Mouse (Mus musculus) CH12F3 (cell line): ENCODE measurements at regions not wholly inside any gene's neighbourhood (a gene's known extent, or its start where the extent isn't known, plus 50 kb on each side); places are given as distances from the start of the nearest gene placed in this dataset.

Experiments used
- in situ Hi-C: fragments of 300-500 bp; cut with MboI; formaldehyde crosslinking; loops from 2 replicates; pipeline ENCODE4 v1.14.3; 2020; ENCODE audit warnings: low sequenced_read_pairs

DNA sequence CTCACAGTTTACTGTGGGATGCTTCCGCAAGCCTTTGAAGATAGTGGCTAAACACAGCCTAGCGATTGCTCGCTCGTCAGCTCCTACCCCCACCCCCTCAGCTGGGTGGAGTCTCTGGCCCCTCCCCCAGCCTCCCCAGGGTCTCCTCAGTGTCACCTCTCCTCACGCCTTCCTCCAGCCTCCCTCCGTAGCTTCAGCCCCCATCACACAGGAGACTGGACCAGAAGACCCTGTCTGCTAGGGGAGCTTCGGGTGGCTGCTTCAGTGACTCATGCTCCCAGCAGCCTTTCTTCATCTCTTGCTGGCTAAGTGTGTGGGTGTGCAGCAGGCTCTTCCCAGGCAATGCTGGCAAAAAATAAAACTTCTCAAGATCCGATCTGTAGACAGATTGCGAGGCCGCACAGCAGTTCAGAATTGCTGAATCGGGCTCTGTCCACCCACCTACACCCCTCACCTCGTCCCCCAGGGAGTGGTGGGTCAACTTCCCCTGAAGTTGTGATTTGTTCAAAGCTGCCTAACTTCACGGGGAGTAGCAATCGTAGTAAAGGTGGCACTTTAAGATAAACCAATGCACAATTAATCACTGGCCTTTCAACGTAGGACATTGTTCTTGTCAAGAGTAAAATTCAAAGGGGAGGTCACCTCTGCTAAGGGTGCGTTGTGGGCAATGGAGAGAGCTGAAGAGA lies 61.2 kb upstream of the Ankrd28 start:
- in situ Hi-C loops: no loop called here

DNA sequence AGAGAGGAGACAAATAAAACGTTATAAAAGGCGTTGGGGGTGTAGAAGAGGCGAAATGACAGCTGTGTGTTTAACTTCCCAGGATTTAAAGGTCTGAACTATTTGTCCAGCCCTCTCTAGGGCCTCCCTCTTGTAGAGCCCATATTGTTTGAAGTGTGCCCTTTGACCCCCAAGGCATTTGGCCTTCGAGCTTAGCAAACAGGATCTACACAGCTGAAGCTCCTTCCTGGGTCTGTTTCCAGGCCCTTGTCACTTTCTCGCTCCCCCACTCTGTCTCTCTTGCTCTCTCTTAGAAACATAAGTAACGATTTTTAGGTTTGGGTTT lies 61.7 kb upstream of the Ankrd28 start:
- in situ Hi-C loops: no loop called here

DNA sequence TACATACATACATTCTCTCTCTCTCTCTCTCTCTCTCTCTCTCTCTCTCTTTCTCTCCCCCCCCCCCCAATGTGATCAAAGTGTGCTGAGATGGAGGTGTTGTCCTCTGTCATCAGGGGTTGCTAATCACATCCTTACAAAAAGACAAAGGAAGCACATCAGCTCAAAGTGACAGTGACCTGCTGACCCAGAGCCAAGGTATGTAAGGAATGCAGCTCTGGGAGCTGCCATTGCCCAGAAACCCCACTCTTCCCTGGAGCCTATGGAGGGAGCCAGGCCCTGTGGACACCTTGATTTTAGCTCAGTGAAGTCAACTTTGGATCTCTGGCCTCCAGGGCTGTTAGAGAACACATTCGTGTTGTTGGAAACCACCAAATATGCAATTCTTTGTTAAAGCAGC lies 66.0 kb upstream of the Ankrd28 start:
- in situ Hi-C loops: no loop called here

DNA sequence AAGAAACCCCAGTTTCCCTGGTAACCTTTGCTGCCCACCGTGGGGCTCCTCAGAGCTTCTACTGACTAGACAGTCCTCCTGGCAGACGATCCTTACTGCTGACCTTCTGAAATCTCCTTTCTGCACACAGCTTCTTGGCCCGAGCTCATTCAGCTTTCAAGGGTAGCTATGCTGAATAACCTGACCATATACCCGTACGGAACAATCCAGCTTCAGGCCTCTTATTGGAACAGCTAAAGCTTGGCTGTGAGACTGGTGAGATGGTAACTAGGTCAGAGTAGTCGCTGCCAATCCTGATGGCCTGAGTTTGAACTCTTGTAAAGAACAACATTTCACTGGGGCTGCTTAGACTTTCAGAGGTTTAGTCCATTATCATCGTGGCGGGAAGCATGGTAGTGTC lies 69.1 kb upstream of the Ankrd28 start:
- in situ Hi-C loops: no loop called here

DNA sequence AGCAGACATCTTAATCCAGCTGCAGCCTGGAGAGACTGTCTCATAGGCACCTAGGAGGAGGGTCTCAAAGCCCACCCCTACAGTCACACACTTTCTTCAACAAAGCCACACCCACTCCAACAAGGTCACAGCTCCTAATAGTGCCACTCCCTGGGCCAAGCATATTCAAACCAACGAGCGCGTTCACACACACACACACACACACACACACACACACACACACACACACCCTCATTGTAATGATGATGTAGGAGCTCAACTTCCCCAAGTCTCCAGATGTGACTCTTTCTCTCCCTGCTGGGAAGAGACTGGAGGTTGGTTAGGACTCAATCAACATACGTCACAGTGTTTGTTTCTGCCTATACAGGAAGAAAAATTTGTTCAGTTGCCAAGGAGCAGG lies 69.5 kb upstream of the Ankrd28 start:
- in situ Hi-C loops: no loop called here

DNA sequence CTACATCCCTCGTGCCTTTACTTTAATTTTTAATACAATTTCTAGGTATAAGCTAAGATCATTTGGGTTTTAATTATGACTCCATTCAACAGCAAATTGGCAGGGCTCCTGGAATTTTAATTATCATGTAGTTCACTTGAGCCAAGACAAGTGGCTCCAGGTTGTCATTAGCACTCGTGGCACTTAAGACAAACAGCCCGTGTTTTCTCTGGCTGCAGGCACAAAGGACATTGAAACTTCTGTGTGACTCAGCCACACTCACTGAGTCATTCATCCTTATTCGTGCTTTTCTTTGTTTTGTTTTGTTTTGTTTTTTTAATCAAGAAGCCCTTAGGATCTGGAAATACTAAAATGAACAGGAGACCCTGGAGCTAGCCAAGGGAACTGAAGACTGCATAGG lies 71.5 kb upstream of the Ankrd28 start:
- in situ Hi-C loops: no loop called here

DNA sequence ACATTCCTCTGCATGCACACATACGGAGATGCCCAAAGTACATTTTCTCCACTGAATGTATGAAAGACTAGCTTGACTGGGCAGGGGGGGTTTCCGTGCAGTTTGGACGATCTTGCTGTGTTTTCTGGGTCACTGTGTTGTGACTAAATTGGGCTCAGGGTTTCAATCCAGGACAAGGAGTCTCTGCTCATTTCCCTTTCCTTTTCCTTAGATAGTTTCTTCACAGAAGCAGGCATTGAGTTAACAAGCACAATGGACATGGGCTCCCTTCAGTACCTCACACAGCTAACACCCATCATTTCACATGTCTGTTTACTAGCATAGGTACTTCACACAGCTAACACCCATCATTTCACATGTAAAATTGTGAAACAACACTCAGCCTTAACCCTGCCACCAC lies 73.2 kb upstream of the Ankrd28 start:
- in situ Hi-C loops: no loop called here

DNA sequence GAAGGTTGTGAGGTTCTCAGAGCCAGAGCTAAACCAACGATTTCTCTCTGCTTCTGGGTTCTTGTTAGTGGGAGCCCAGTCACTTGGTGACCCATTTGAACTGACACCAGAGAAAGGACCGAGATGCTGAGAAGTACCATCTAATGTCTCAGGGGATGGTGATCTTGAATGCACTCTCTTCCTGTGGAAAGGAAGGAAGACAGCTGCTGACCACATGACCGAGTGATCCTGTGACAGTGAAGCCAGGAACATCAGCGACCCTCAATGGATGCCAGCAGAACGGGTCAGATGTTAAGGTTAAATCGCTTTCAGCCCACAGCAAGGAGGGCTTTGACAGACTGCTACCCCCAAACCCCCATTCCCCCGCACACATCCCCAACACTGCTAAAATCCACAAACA lies 78.1 kb upstream of the Ankrd28 start:
- in situ Hi-C loops: no loop called here

DNA sequence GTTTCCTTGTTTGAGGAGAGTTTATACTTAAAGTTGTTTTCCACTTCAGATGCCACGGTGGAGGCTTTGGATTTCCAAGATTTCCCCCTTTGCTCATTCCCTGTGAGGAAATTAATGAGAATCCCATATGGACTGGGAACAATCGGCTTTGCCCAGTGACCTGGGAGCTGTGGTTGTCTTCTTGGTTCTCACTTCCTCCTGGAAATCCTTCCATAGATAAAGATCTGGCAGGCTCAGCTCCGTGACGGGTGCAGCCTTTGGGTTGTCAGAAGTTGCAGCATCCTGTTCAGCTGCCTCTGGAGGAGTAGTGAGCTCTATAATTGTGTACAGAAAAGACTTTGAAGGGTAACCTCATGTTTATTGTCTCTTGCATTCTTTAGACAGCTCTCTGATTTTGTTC lies 78.8 kb upstream of the Ankrd28 start:
- in situ Hi-C loops: no loop called here

DNA sequence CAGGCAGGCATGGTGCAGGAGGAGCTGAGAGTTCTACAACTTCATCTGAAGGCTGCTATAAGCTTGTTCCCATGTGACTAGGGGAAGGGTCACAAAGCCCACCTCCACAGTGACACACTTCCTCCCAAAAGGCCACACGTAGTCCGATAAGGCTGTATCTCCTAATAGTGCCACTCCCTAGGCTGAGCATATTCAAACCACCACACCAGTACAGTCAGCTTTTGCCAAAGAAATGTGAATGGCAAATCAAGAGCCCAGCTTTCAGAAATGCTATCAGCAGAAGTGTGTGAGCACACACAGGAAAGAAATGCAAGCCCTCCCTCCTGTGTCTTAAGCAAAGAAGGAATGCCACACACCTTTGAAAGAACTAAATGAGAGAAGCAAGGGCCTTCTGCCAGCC lies 80.4 kb upstream of the Ankrd28 start:
- in situ Hi-C loops: no loop called here

DNA sequence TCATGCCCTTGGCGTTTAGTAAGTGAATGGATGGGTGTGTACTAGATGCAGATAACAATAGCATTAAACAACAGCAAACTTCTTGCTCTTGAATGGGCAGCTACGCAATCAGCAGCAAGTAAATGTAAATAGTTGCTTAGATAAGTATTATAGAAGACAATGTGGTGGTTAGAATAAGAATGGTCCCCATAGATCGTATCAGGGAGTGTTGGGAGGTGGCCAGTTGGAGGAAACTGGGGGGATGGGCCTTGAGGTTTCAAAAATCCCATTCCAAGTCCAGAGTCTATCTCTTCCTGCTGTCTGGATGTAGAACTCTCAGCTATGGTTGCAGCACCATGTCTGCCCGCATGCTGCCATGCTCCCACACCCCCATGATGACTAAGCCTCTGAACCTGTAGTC lies 88.0 kb upstream of the Ankrd28 start:
- in situ Hi-C loops: no loop called here

DNA sequence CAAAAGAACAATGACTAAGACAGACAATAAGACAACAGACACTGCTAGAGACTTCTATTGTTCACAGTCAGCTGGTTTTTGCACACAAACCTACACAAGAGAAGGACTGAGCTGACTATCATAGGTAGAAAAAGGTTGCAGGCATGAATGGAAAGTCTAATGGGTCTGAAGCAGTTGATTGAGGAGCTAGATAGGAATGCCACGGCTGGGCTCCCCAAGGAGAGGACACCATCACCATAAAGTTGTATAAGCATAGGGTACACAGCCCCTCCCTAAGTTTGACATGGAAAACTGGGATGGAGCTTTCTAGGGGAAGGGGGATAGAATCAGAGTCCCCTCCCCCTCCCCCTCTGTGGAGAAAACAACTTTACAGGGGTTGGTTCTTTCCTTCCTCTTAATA lies 88.5 kb upstream of the Ankrd28 start:
- in situ Hi-C loops: no loop called here

DNA sequence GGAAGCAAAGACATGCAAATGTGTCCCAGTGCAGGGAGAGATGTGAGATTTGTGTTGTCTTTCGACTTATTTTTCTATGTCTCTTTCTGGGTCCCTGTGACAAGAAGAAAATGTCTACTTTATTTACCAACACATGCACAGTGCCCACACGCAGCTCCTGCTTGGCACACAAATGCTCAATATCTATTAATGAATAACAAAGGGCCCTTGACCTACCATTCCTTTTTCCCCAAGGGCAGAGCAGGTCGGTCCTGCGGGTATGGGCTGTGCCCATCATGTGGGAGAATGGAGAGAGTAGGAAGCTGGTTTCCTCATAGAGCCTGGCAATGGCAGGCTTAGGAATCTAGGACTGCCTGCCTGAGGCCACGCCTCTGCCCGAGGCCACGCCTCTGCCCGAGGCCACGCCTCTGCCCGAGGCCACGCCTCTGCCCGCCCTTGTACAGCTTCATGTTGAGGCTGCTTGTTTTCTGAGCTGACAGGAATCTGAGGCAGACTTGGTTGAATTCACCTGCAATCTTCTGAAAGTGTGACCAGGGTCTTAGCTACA lies 98.8 kb upstream of the Ankrd28 start:
- in situ Hi-C loops: loop anchor here (25.0 kb wide), 1 partner anchor 267 kb away; no protein-coding TSS in a partner anchor

DNA sequence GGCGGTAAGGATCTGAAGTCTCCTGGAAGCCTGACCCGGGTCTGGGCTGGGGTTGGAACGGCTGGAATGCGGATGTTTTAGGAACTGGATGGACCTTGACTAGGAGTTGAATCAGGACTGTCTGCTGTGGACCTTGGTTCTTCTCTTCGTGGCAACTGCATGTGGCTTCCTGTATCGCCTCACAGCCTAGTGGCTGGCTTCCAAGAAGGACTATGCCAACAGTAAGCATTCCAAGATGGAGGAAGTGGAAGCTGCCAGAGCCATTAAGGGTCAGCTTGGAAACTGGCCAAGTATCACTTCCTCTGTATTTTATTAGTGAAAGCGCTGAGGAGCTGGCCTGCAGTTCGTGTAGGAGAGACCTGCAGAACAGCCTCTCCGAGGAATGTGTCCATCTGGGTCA lies 98.4 kb upstream of the Galnt15 start:
- in situ Hi-C loops: loop anchor here (25.0 kb wide), 1 partner anchor 268 kb away; no protein-coding TSS in a partner anchor

DNA sequence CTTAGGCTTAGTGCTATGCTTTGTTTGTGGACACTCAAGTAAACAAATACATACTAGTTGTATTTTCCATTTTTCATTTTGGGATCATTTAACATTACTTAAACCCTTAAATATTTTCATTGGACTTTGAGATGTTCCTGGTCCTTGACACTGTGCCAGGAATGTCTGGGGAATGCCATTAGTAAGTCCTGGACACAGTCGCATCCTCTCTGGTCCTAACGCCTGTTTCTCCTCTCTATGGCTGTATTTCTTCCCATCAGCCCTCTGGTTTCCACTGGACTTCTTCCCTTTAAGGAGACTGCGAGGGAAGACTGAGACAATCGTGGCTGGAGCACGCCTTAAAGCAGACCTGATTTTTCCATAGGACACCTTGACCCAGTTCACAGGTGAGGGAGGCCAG lies 96.8 kb upstream of the Galnt15 start:
- in situ Hi-C loops: loop anchor here (25.0 kb wide), 1 partner anchor 270 kb away; no protein-coding TSS in a partner anchor

DNA sequence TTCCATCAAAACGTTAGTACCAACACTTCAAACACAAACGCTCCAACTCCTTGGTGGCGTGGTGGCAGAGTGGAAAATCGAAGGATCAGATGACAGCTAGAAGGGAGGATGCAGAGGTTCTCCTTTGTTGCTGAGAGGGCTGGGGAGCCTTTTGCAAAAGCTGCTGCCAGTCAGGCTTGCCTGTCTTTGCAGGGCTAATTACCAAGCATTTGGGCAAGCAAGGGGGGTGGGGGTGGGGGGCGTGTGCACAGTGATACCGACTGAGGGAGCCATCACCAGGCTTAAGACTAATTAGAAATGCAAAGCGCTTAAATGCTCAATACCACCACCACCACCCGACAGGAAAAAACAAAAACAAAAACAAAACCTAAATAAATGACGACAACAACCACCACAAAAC lies 95.3 kb upstream of the Galnt15 start:
- in situ Hi-C loops: loop anchor here (25.0 kb wide), 1 partner anchor 271 kb away; no protein-coding TSS in a partner anchor

DNA sequence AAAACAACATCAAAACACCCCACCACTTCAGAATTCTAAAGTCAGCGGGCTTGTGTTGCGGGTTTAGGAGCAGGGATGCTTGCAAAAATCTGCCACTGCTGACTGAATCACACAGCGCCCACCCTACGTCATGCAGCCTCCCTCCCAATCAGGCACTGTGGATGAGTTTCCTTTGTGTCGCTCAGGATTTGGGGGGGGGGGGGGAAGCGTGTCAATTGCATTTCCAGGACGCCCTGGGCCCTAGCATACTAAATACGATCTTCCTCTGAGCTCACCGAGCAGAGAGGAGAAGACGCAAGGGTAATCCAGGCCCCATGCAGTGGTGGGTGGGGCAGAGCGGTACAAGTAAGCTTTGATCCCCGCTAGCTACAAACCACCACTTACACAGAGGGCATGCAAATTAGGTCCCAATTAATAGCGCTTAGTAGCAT lies 94.9 kb upstream of the Galnt15 start:
- in situ Hi-C loops: loop anchor here (25.0 kb wide), 1 partner anchor 272 kb away; no protein-coding TSS in a partner anchor

DNA sequence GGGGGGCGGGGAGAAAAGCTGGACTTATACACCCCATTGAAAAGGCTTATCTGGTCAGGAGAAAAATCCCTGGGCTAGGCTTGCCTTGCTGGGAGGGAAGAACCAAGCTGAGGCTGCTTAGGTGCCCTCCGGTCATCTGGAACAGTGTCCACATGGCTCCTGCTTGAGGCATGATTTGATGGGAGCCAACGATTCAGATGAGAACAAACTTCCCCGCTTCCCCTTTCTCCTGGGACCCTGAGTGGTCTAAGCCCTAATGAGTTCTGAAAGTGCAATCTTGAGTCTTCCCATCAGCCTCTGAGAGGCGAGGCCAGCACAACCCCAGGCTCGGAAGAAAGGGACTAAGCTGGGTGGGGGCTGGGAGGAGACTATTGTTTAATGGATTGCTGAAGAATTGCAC lies 94.5 kb upstream of the Galnt15 start:
- in situ Hi-C loops: loop anchor here (25.0 kb wide), 1 partner anchor 272 kb away; no protein-coding TSS in a partner anchor

DNA sequence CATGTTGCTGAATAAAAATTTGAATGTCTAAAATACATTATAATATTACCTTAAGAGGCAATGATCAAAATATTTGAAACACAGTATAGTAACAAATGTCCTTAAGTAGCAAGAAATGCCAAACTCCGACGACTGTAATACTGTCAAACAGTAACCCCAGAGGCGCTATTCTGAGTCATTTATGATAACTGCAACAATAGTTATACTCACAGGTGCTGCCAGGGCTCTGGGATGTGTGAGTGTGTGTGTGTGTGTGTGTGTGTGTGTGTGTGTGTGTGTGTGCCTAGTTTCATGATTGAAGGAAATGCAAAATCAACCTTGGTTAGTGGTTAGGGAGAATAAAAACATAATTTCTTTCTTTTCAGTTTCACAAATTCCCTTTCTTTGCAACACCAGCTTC lies 94.0 kb upstream of the Galnt15 start:
- in situ Hi-C loops: loop anchor here (25.0 kb wide), 1 partner anchor 272 kb away; no protein-coding TSS in a partner anchor

DNA sequence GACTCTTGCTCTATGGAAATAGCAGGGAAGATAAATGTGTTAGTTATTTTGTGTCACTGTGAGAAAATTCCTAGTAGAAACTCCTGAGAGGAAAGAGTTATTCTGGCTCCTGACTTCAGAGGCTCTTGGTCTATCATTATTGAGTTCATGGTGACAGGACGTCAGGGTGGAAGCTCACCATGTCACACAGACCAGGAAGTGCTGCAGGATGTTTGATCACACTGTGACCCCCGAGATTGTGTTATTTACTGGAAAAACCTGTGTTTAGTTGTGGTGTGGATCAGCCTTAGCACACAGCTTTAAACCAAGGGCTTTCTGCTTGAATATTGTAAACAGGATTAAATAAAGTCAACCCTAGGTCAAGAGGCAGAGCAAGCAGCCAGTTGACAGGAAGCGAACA lies 93.4 kb upstream of the Galnt15 start:
- in situ Hi-C loops: loop anchor here (25.0 kb wide), 1 partner anchor 273 kb away; no protein-coding TSS in a partner anchor

DNA sequence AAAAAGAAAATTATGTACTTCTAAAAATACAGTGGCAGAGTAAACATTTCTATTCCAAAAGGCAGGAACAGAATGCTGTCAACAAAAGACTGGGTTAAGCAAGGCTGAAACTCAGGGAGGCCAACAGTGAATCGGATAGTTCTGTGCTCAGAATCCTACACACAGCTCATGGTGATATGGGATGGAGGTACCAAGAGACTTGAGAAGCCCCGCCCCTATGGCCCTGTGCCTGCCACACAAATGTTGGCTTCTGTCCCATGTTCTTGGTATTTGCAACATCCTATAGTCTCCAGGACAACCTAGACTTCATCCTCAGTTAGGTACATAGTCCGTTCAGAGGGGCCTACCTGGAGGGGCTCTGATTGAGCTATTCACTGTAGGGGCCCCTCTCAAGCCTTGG lies 92.2 kb upstream of the Galnt15 start:
- in situ Hi-C loops: loop anchor here (25.0 kb wide), 1 partner anchor 274 kb away; no protein-coding TSS in a partner anchor

DNA sequence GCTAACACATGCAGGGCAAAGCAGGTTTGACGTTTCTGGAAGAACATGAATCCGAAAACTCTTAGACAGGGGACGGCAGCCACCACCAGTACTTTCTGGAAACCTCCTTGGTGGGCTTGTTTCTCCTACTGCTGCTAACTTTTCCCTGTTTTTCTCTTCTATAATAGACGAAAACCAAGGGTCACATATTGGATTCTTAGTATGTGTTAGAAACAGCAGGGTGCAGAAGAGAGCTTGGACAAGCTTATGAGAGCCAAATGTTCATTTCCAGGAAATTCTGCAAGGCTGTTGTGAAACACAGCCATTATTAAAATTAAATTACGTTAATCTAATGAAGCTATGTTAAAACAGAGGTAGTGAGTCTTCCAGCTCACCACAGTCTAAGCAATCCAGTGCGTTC lies 87.9 kb upstream of the Galnt15 start:
- in situ Hi-C loops: loop anchor here (5.0 to 25.0 kb wide), 2 partner anchors 144 to 279 kb away; no protein-coding TSS in a partner anchor
